Mouse (Mus musculus): ENCODE measurements around the gene Ppfibp2.

The Ppfibp2 gene

GRCm38 (mm10) chr7:107618028-107618992, 23.3 kb downstream of the Ppfibp2 start:
- no peak for DNase-seq (ENCODE audit: low spot score in 2 of 2)

- no peak for DNase-seq (ENCODE audit: low spot score in 2 of 2)
Measured at GRCm38 (mm10) chr7:107619225-107619624, 24.2 kb downstream of the Ppfibp2 start.

- DNase-seq (ENCODE audit: low spot score in 2 of 2) = no peak
Measured at GRCm38 (mm10) chr7:107620137-107620536, 25.1 kb downstream of the Ppfibp2 start.

GRCm38 (mm10) chr7:107624432-107624831, 29.4 kb downstream of the Ppfibp2 start:
- DNase-seq (ENCODE audit: low spot score in 2 of 2) = no peak

DNA sequence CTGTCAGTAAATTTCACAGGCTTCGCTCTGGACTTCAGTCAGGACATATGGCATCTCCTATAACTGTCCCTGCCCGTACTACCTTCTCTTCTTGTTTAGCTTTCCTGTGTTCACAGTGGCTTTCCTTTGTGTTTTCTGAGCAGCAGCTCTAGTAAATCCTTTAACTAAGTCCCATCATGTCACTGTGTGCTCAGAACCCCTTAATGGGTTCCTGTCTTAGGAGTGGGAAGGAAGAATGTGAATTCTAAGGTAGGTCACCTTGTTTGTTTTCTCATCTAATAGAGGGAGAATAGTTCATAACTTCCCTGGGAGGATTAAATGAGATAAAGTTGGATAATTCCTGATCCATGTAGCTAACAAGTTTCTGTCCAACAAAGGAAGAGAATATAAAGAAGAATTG, 30.1 kb downstream of the Ppfibp2 start, which contains the start of gene 5330417H12Rik:
Gene 5330417H12Rik (minus strand): TSS at position 101 of the 400 bp plus-strand sequence.
- no peak for DNase-seq (ENCODE audit: low spot score in 2 of 2)

GRCm38 (mm10) chr7:107625781-107626180, 30.8 kb downstream of the Ppfibp2 start:
- no peak for DNase-seq (ENCODE audit: low spot score in 2 of 2)

DNA sequence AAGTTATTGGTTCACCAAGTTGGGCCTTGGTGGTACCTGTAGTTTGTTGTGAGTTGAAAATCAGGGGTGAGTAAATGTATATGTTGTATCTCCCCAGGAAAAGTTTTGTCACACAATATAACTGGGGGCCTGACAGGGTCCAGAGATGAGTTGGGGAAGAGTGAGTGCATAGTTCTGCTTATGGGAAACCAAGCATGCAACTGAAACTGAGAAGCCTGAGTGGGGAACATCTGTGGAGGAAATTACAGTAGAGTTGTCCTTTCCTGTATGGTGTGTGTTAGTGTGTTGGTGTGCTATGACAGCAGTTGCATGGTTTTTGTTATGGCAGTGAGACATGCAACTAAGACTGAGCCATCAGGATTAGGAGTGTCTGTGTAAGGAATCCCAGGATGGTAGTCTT, 33.4 kb downstream of the Ppfibp2 start:
- DNase-seq (ENCODE audit: low spot score in 2 of 2) = no peak

DNA sequence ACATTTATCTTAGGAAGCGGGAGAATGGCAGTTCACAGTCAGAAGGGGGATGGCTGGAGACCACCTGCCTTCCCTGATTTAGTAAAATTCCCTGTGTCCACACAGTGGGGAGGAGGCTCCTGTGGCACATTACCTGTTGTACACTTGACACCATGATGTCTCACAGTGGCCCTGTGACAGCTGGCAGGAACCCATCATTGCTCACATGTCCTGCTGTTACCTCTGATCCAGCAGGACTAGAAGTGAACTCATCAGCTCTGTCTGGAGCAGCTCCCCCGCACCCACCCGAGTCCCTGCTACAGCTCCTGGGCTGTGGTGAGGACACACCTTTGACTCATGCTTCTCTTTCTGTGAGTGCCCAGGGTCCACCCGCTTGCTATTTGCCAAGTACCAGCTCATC, 38.2 kb downstream of the Ppfibp2 start:
- DNase-seq (ENCODE audit: low spot score in 2 of 2) = no peak

DNA sequence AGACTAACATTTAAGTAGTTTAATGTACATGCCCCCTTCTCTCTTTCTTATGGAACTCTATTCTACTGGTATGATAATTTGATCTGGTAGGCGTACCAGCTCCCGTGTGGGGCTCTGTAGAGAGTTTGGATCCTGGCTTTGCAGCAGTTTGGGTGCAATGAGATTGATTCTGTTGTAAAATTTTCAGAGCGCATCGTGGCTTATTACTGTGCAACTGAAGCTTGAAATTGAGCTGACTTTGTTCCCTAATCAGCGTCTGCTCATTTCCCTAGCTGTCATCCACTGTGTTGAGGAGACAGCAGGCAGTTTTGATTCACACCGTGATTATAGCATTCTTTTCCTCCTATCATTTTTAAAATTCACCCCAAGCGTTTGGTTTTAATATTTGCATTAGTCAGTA, 42.4 kb downstream of the Ppfibp2 start:
- no peak for DNase-seq (ENCODE audit: low spot score in 2 of 2)

DNA sequence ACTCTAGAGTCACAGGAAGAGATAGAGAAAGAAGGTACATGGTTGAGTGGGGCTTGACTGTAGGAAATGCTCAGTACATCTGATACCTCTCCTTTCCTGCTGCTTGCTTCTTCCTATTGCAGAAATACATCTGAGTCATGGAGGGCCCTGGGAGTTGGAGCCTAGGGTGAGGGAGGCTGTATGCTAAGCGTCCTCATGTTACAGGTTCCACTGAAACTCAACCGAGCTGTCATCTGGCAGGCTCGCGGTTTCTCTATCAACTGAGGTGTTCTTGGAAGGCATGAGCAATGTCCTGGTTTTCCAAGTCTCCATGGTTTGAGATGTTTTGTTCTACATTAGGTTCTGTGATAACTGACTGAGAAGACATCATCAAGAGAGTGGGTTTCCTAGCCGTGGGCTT, 43.0 kb downstream of the Ppfibp2 start:
- no peak for DNase-seq (ENCODE audit: low spot score in 2 of 2)

DNA sequence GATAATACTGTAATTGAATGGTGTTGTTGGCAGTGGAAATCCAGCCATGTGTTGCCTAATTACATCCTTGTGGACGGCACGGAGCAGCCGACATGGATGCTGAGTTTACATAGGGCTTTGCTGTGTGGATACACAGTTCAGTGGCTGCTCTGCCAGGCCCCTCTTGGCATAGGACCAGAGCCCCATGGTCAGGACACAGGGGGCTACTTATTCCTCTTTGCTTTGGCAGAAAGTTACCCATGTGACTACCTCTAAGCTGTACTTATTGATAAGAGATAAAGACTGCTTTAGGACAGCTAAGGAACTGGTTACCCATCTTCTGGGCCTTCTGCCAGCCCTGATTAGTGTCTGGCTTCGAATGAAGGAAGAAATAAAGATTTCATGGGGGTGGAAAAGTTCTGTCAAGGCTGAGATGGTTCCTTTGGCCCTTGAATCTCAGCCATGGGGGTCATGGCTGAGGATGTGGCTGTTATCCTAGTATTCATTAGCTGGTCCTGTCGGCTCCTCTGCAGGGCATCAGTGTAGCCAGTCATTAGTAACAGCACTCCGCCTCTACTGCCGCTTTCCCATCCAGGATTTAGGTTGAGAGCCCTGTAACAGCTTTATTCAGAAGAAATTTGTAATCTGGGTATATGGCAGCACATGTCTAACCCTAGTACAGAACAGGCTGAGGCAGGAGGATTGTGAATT, 47.7 kb downstream of the Ppfibp2 start:
- no peak for DNase-seq (ENCODE audit: low spot score in 2 of 2)

DNA sequence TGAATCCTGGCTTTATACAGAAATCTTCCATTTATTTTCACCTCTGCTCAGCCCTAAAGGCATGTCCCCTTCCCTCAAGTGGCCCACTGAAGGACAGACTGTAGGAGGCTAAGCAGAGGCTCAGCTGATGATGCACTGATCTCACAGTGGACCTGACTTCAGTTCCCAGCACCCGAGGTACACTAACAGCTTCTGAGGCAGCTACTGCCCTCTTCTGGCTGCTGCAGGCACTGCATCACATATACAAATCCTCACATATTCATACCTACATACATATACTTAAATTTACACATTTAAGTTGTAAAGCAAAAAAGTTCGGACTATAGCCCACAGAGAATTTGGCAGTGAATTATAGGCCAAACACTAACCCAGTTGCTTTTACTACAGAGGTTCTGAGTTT, 50.0 kb downstream of the Ppfibp2 start:
- DNase-seq (ENCODE audit: low spot score in 2 of 2) = no peak

GRCm38 (mm10) chr7:107648937-107649688, 54.1 kb downstream of the Ppfibp2 start:
- no peak for DNase-seq (ENCODE audit: low spot score in 2 of 2)

- DNase-seq (ENCODE audit: low spot score in 2 of 2) = no peak
Measured at GRCm38 (mm10) chr7:107649990-107650389, 55.0 kb downstream of the Ppfibp2 start.

DNA sequence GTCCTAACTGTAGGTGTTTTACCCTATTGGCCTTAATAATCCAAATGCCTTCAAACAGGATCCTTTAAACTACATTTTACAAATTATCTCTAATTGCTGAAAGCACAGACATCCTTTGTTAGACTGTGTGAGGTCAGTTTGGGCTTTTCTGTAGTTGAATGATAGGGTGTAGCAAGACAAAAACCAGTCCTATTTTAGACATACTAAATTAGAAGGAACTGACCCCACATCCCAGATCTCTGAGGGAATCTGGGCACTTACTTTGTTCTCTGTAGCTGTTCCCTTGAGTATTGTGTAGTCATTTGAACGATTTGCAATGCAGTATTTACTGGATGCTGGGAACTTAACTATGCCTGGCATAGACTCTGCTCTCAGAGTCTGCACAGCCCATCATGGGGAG, 56.8 kb downstream of the Ppfibp2 start:
- DNase-seq (ENCODE audit: low spot score in 2 of 2) = no peak

DNA sequence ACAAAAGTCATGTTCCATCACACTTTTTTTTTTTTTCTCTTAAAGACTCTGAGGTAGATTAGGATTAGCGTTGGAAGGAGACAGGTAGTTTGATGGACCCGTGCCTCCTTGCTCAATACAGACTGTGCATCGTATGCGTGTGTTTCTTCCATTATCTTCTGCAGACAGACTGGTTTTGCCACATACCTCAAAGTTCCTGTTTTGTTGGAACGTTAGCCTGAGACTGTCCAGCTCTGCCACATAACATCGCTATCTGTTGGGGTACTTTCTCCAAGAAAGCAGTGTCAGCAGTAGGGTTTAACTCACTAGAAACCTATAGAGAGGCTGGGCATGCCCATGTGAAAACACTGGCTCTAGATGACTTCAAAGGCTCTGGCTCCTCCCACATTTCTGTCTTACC, 61.4 kb downstream of the Ppfibp2 start:
- no peak for DNase-seq (ENCODE audit: low spot score in 2 of 2)

GRCm38 (mm10) chr7:107659186-107659918, 64.3 kb downstream of the Ppfibp2 start:
- no peak for DNase-seq (ENCODE audit: low spot score in 2 of 2)

GRCm38 (mm10) chr7:107661189-107661842, 66.3 kb downstream of the Ppfibp2 start:
- peak; percentile 44 to 71 for DNase-seq (ENCODE audit: low spot score in 2 of 2)

DNA sequence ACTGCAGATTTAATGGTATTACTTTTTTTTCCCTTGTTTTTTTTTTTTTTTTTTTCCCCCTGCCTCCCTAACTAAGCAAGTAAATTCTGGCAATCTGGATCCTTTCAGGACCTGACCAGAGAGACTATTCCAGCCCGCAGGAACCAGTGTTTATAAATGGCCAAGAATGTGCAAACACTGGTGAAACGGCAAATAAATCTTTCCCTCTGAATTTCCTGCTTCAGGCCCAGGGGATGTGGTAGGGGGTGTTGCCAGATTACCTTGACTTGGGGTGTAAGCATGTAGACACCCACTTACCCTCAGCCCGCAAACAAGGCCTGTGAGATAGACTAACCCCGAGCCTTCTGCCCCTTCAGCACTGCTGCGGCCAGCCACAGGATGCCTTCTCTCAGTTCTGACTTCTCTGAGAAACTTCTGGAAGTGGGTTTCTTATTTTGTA, 66.9 kb downstream of the Ppfibp2 start:
- DNase-seq (ENCODE audit: low spot score in 2 of 2) = no peak

- no peak for DNase-seq (ENCODE audit: low spot score in 2 of 2)
Measured at GRCm38 (mm10) chr7:107663621-107664020, 68.6 kb downstream of the Ppfibp2 start.

Data from frontal cortex, postnatal 25 days (tissue).